Mouse (Mus musculus) neural tube, embryonic 14.5 days (tissue): ENCODE data around the gene Cars2. TPM values are rescaled to one million over a fixed set of nuclear protein-coding genes. Genes with fewer than 3 reads are reported as not detected.
"Not testable (repeated sequence)": the region's sequence is repeated elsewhere in the genome, so short reads cannot be mapped to it uniquely, and the experiment has no call there.

ENCODE experiments used
- ATAC-seq: fragments of 200-750 bp; cut with Nextera tagmentation; 2 replicates; pipeline ENCODE4 v1.8.0; 2017; ENCODE audit warnings: low read depth, mild to moderate bottlenecking, moderate TSS enrichment, moderate library complexity
- H3K27ac ChIP-seq: fragments of 300-500 bp; sonication (generic); 2 replicates; pipeline ENCODE4 v1.5.1; 2014; ENCODE audit warnings: low read depth, mild to moderate bottlenecking, control low read depth, low read length, moderate library complexity, mixed read lengths
- H3K27me3 ChIP-seq: fragments of 300-500 bp; sonication (generic); 2 replicates; pipeline ENCODE4 v1.6.1; 2014; ENCODE audit warnings: low read length; ENCODE audit not compliant: control insufficient read depth, insufficient read depth
- H3K36me3 ChIP-seq: fragments of 300-500 bp; sonication (generic); 2 replicates; pipeline ENCODE4 v1.6.1; 2014; ENCODE audit warnings: low read length, mixed read lengths; ENCODE audit not compliant: control insufficient read depth, insufficient read depth
- H3K4me1 ChIP-seq: fragments of 300-500 bp; sonication (generic); 2 replicates; pipeline ENCODE4 v1.6.1; 2014; ENCODE audit warnings: low read length; ENCODE audit not compliant: control insufficient read depth, insufficient read depth
- H3K4me2 ChIP-seq: fragments of 300-500 bp; sonication (generic); 2 replicates; pipeline ENCODE4 v1.6.1; 2014; ENCODE audit warnings: mild to moderate bottlenecking, low read depth, low read length, control low read depth
- H3K4me3 ChIP-seq: fragments of 300-500 bp; sonication (generic); 2 replicates; pipeline ENCODE4 v1.5.1; 2014; ENCODE audit warnings: low read depth, low read length, control low read depth, mixed read lengths
- H3K9ac ChIP-seq: fragments of 300-500 bp; sonication (generic); replicated peaks from 2 replicates; pipeline ENCODE4 v1.6.1; 2014; ENCODE audit warnings: low read depth, mild to moderate bottlenecking, control low read depth, low read length, mixed read lengths
- H3K9me3 ChIP-seq: fragments of 300-500 bp; sonication (generic); 2 replicates; pipeline ENCODE4 v1.6.1; 2016; ENCODE audit warnings: low read length; ENCODE audit not compliant: control insufficient read depth
- WGBS: fragments of 180-500 bp; shearing (Covaris S2); extraction: QIAGEN DNeasy Blood & Tissue Kit; methylation state at CpG from one replicate; pipeline ENCODE4 v1.1.7; 2014; 5-methylcytosine and 5-hydroxymethylcytosine counted together
- polyA plus RNA-seq: library from polyadenylated mRNA; unstranded; fragments of >200 nt; fragmentation: Nextera tagmentation; extraction: Ambion mirVana; gene quantifications from 2 replicates; pipeline ENCODE4 v1.2.1, GENCODE M21; 2014

Cars2 gene
- polyA plus RNA-seq, 1 experiment from 2014 or later = 27.6 TPM

DNA sequence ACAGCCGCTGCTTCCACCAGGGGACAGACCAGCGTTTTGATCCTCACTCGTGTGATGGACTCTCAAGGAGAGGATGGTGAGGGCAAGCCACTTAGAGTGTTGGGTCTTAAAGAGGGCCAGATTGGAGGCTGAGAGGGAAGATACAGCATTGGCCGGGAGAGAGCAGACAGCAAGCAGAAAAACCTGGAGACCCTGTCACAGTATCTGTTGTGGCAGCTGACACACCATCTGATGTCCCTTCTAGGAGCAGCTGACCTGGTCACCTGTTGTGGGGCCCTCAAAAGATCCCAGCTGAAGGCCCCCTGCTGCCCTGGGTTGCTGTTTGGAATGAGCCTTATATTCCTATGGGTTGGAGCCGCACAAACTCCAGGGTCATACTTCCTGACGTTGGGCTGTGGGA is 21.8 kb upstream of the Cars2 start:
- H3K4me3 ChIP-seq = no peak overlapping the region
- WGBS = 76% methylated on average over 6 of the region's 6 CpGs
- H3K9ac ChIP-seq = no peak overlapping the region
- no peak for ATAC-seq
- no peak overlapping the region for H3K4me2 ChIP-seq
- H3K27me3 ChIP-seq = no peaks in the 10 kb centered on the region
- H3K4me1 ChIP-seq = no peaks in the 10 kb centered on the region
- H3K36me3 ChIP-seq = no peaks in the 10 kb centered on the region
- no peak overlapping the region for H3K27ac ChIP-seq
- H3K9me3 ChIP-seq = no peaks in the 10 kb centered on the region

DNA sequence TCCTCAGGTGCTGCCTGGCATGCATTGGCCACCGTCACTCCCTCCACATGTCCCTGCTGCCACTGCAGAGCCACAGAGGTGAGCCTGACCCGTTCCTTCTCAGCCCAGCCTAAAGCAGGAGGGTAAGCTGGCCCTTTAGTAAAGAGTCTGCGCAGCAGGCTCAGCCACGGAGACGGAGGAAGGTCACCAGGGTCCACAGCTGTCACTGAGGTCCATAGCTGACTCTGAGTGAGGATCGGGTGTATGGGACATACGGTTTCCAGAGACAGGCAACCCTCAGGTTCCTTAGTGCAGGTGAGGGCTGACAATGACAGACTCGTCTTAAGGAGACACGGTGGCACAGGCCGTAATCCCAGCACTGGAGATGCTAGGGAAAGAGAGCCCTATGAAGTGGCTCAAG is 21.4 kb upstream of the Cars2 start:
- ATAC-seq = no peak
- WGBS = 89% methylated on average over 10 of the region's 10 CpGs
- Histone ChIP-seq H3K4me3 (no peak overlapping the region), H3K4me2 (no peak overlapping the region), H3K36me3 (no peaks in the 10 kb centered on the region), H3K27ac (no peak overlapping the region), H3K9ac (no peak overlapping the region), H3K9me3 (no peaks in the 10 kb centered on the region), H3K27me3 (no peaks in the 10 kb centered on the region), H3K4me1 (no peaks in the 10 kb centered on the region)

GRCm38 (mm10) chr8:11570742-11571141 is 20.2 kb upstream of the Cars2 start:
- no peak overlapping the region for H3K4me2 ChIP-seq
- no peak overlapping the region for H3K27ac ChIP-seq
- H3K27me3 ChIP-seq = no peaks in the 10 kb centered on the region
- WGBS = 87% methylated on average over 4 of the region's 4 CpGs
- no peaks in the 10 kb centered on the region for H3K36me3 ChIP-seq
- no peak for ATAC-seq
- H3K9ac ChIP-seq = no peak overlapping the region
- H3K9me3 ChIP-seq = no peaks in the 10 kb centered on the region
- no peak overlapping the region for H3K4me3 ChIP-seq
- no peaks in the 10 kb centered on the region for H3K4me1 ChIP-seq

- H3K9me3 ChIP-seq = no peaks in the 10 kb centered on the region
- no peak overlapping the region for H3K4me3 ChIP-seq
- no peak overlapping the region for H3K4me2 ChIP-seq
- H3K9ac ChIP-seq = no peak overlapping the region
- H3K4me1 ChIP-seq = no peaks in the 10 kb centered on the region
- ATAC-seq = no peak
- H3K27me3 ChIP-seq = no peaks in the 10 kb centered on the region
- no peak overlapping the region for H3K27ac ChIP-seq
- 93% methylated on average over 22 of the region's 22 CpGs for WGBS
- no peaks in the 10 kb centered on the region for H3K36me3 ChIP-seq
Measured at GRCm38 (mm10) chr8:11569260-11570097, 18.9 kb upstream of the Cars2 start.

DNA sequence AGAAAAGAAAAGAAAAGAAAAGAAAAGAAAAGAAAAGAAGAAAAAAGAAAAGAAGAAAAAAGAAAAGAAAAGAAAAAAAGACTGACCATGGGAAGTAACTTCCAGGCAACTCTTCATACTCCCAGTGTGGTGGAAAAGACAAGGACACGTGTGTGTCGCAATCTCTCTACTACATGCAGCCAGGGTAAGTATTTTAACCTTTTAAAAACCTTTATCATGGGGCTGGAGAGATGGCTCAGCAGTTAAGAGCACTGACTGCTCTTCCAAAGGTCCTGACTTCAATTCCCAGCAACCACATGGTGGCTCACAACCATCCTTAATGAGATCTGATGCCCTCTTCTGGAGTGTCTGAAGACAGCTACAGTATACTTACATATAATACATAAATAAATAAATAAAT is 17.6 kb upstream of the Cars2 start:
- ATAC-seq, H3K4me3 ChIP-seq, H3K4me1 ChIP-seq, H3K36me3 ChIP-seq, H3K9me3 ChIP-seq, H3K27me3 ChIP-seq, H3K27ac ChIP-seq, H3K9ac ChIP-seq, H3K4me2 ChIP-seq: not testable (repeated sequence)
- 95% methylated on average over 2 of the region's 2 CpGs for WGBS

- WGBS = 94% methylated on average over 7 of the region's 7 CpGs
- no peaks in the 10 kb centered on the region for H3K9me3 ChIP-seq
- no peak overlapping the region for H3K4me2 ChIP-seq
- no peak overlapping the region for H3K27ac ChIP-seq
- no peaks in the 10 kb centered on the region for H3K27me3 ChIP-seq
- no peak overlapping the region for H3K4me3 ChIP-seq
- no peak overlapping the region for H3K9ac ChIP-seq
- ATAC-seq = no peak
- no peaks in the 10 kb centered on the region for H3K4me1 ChIP-seq
- H3K36me3 ChIP-seq = peaks cover 19% of the 10 kb centered on the region
Measured at GRCm38 (mm10) chr8:11564721-11565120, 14.1 kb upstream of the Cars2 start.

DNA sequence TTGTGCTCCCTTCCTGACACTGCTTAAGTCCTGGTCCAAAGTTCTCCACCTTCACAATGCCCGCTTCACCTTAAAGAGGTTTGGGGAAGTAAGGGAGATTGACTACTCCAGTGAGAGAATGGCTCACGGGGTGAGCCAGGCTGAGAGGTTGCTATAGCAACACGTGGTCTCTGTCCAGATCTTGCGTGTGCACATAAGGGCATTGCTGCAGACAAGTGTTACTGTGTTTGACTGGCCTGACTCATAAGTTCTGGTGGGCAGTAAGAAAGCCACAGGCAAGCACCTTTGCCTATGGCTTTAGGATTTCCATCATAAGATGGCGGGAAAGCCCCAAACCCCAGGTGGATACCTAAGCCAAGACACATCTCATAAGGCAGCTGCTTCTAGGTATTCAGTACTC is 13.7 kb upstream of the Cars2 start:
- 84% methylated on average over 5 of the region's 5 CpGs for whole genome bisulfite sequencing
- H3K4me2 ChIP-seq = no peak overlapping the region
- H3K4me1 ChIP-seq = no peaks in the 10 kb centered on the region; the same call in 1 of the 2 replicates
- ATAC-seq = no peak
- no peaks in the 10 kb centered on the region for H3K9me3 ChIP-seq
- H3K9ac ChIP-seq = no peak overlapping the region
- no peaks in the 10 kb centered on the region for H3K27me3 ChIP-seq
- peaks cover 19% of the 10 kb centered on the region for H3K36me3 ChIP-seq
- H3K4me3 ChIP-seq = no peak overlapping the region
- no peak overlapping the region for H3K27ac ChIP-seq

DNA sequence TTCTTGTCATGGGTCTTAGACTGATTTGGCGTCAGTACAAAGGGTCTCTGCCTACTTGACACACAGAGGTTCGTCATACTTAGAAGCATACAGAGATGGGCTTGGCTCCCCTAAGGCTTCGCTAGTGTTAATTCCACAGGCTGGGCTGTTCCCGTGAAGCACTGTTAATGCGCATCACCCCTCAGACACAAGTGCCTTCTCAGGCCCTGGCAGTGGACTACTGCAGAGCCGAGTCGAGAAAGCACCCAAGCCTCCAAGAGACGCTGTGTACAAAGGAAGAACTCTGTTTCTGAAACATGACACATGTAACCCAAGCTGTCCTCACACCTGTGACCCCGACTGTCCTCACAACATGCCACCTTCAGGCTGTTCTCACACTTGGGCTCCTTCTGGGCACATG is 9.6 kb upstream of the Cars2 start:
- no peak for ATAC-seq
- WGBS = 87% methylated on average over 9 of the region's 9 CpGs
- H3K9me3 ChIP-seq = no peaks in the 10 kb centered on the region
- no peak overlapping the region for H3K27ac ChIP-seq
- H3K4me1 ChIP-seq = no peaks in the 10 kb centered on the region; the same call in 1 of the 2 replicates
- no peak overlapping the region for H3K4me3 ChIP-seq
- H3K27me3 ChIP-seq = no peaks in the 10 kb centered on the region; the same call in 1 of the 2 replicates
- no peak overlapping the region for H3K9ac ChIP-seq
- no peak overlapping the region for H3K4me2 ChIP-seq
- peaks cover 19% of the 10 kb centered on the region for H3K36me3 ChIP-seq

DNA sequence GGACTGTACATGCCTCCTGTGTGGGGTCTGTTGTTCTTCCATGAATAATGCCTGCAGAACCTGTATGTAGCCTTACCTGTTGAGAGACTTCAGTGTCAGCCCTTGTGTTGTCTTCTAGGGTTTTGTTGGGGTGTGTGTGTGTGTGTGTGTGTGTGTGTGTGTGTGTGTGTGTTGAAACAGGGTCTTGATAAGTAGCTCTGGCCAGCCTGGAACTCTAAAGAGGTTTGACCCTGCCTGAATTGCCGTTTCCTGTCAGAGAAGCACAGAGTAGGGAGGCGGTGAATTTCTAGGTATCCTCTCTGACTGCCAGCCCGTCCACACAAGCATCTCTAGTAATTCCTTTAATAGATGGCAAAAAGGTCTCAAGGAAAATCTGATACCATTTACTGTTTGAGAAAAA is 8.9 kb upstream of the Cars2 start:
- Histone ChIP-seq H3K27me3 (no peaks in the 10 kb centered on the region; the same call in 1 of the 2 replicates), H3K4me3 (no peak overlapping the region), H3K36me3 (peaks cover 19% of the 10 kb centered on the region), H3K9me3 (no peaks in the 10 kb centered on the region), H3K27ac (no peak overlapping the region), H3K9ac (no peak overlapping the region), H3K4me2 (no peak overlapping the region), H3K4me1 (peaks cover 1% of the 10 kb centered on the region; the same call in 1 of the 2 replicates)
- no peak for ATAC-seq
- WGBS = 84% methylated on average over 3 of the region's 3 CpGs
